Mouse (Mus musculus) forebrain, embryonic 10.5 days (tissue): ENCODE data around the gene Gm6401. TPM values are rescaled to one million over a fixed set of nuclear protein-coding genes. Genes with fewer than 3 reads are reported as not detected.
"Not testable (repeated sequence)": the region's sequence is repeated elsewhere in the genome, so short reads cannot be mapped to it uniquely, and the experiment has no call there.

Source experiments
- DNase-seq: peaks from one replicate; pipeline ENCODE4 v3.0.0-alpha.2; 2017; ENCODE audit warnings: low spot score; ENCODE audit errors: extremely low spot score
- H3K27ac ChIP-seq: fragments of 300-500 bp; sonication (generic); 2 replicates; pipeline ENCODE4 v1.5.1; 2016; ENCODE audit warnings: mild to moderate bottlenecking
- H3K27me3 ChIP-seq: fragments of 300-500 bp; sonication (generic); 2 replicates; pipeline ENCODE4 v1.6.1; 2016; ENCODE audit warnings: mild to moderate bottlenecking; ENCODE audit not compliant: poor library complexity, severe bottlenecking
- H3K36me3 ChIP-seq: fragments of 300-500 bp; sonication (generic); replicated peaks from 2 replicates; pipeline ENCODE4 v1.6.1; 2016; ENCODE audit warnings: mild to moderate bottlenecking, moderate library complexity
- H3K4me1 ChIP-seq: fragments of 300-500 bp; sonication (generic); 2 replicates; pipeline ENCODE4 v1.6.1; 2016
- H3K4me3 ChIP-seq: fragments of 300-500 bp; sonication (generic); 2 replicates; pipeline ENCODE4 v1.5.1; 2016; ENCODE audit warnings: mild to moderate bottlenecking, moderate library complexity
- H3K9me3 ChIP-seq: fragments of 300-500 bp; sonication (generic); 2 replicates; pipeline ENCODE4 v1.6.1; 2016; ENCODE audit warnings: mild to moderate bottlenecking, moderate library complexity
- WGBS: fragments of 180-500 bp; shearing (Covaris S2); methylation state at CpG from one replicate; pipeline ENCODE4 v1.1.7; 2016; 5-methylcytosine and 5-hydroxymethylcytosine counted together
- polyA plus RNA-seq: library from polyadenylated mRNA; unstranded; fragments of >200 nt; fragmentation: Nextera tagmentation; extraction: Ambion mirVana; gene quantifications from 2 replicates; pipeline ENCODE4 v1.2.1, GENCODE M21; 2016

The Gm6401 gene
- polyA plus RNA-seq = not detected in 2 replicates

DNA sequence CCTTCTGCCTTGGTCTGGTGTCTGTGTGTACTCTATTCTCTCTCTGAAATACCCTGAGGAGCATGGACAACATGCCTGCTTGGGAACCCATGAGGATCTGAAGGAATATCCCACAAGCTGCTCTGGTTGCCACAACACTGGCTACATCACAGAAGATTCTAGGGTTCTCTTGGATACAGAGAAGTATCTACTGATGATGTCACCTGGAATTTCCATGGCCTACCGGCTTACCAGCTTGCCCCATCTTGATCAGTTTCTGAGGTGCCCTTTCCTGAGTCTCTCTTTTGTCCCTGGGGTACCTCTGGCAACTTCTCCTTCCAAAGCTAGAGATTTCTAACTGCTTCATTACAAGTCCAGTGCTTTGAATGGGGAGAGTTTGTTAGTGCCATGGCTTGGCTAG, at the start of gene Gm6401:
Gene Gm6401 (minus strand): TSS at position 101 of the 400 bp plus-strand sequence.
- not testable (repeated sequence) for DNase-seq, H3K27ac ChIP-seq, H3K4me1 ChIP-seq, H3K36me3 ChIP-seq, H3K4me3 ChIP-seq, H3K27me3 ChIP-seq
- 81% methylated on average over 1 of the region's 1 CpGs for WGBS
- peaks cover 20% of the 10 kb centered on the region for H3K9me3 ChIP-seq

- 100% methylated on average over 1 of the region's 1 CpGs for WGBS
- H3K4me1 ChIP-seq, H3K27me3 ChIP-seq, H3K9me3 ChIP-seq, DNase-seq, H3K36me3 ChIP-seq, H3K27ac ChIP-seq, H3K4me3 ChIP-seq: not testable (repeated sequence)
Measured at GRCm38 (mm10) chr14:41983225-41983624, 15.5 kb upstream of the Gm6401 start, which contains the start of gene Gm3543. Gene Gm3543, minus strand, starts transcription at chr14:41983325.

DNA sequence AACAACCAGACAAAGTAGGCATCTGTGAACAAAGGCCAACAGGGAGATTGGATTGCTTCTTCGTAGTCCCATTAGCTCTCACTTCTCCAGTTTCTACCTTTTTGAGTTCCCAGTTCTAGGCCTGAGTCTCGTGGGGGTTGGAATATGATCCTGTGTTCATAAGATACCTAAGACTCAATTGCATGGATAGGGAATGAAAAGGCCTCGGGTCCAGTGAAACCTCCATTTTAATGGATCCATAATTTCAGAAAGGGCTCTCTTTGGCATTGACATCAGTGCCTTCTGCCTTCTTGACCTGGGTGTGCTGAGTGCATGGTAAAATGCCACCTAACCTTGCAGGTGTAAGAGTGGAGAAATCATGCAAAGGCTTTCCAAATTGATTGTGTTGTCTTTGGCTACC, 869 bp upstream of the Gm6401 start:
- 79% methylated on average over 3 of the region's 3 CpGs for WGBS
- H3K36me3 ChIP-seq, H3K27ac ChIP-seq, H3K4me1 ChIP-seq, H3K27me3 ChIP-seq, H3K4me3 ChIP-seq, DNase-seq: not testable (repeated sequence)
- H3K9me3 ChIP-seq = peaks cover 20% of the 10 kb centered on the region

GRCm38 (mm10) chr14:41964095-41964494, 3.6 kb downstream of the Gm6401 start:
- H3K4me3 ChIP-seq, DNase-seq, H3K27me3 ChIP-seq, H3K36me3 ChIP-seq, H3K4me1 ChIP-seq, H3K27ac ChIP-seq: not testable (repeated sequence)
- H3K9me3 ChIP-seq = peaks cover 20% of the 10 kb centered on the region
- WGBS = 76% methylated on average over 4 of the region's 4 CpGs

- not testable (repeated sequence) for H3K27ac ChIP-seq, DNase-seq, H3K9me3 ChIP-seq, H3K36me3 ChIP-seq, H3K27me3 ChIP-seq, H3K4me1 ChIP-seq, H3K4me3 ChIP-seq
- WGBS = 100% methylated on average over 1 of the region's 2 CpGs
Measured at GRCm38 (mm10) chr14:41943695-41944094, 24.0 kb downstream of the Gm6401 start, which contains the start of gene 1700024B05Rik. Gene 1700024B05Rik, plus strand, starts transcription at chr14:41943995.

- not testable (repeated sequence) for H3K4me1 ChIP-seq, H3K4me3 ChIP-seq, H3K27me3 ChIP-seq, H3K36me3 ChIP-seq, H3K9me3 ChIP-seq, H3K27ac ChIP-seq, DNase-seq
- WGBS = no CpG with 5 or more reads among the region's 1 CpGs
Measured at GRCm38 (mm10) chr14:41924649-41925048, 43.1 kb downstream of the Gm6401 start, which contains the start of gene 1700049E17Rik1. Gene 1700049E17Rik1, plus strand, starts transcription at chr14:41924949.

Other genes starting within 250 kb of the Gm6401 start
- not detected in 2 replicates for gene Gm7929, start 217.3 kb downstream of the Gm6401 start, polyA plus RNA-seq
- not detected in 2 replicates for gene Gm47189, start 195.5 kb downstream of the Gm6401 start, polyA plus RNA-seq
- not detected in 2 replicates for gene Gm7980, start 60.6 kb downstream of the Gm6401 start, polyA plus RNA-seq
- gene 1700049E17Rik1, start 43.0 kb downstream of the Gm6401 start, polyA plus RNA-seq = not detected in 2 replicates
- not detected in 2 replicates for gene 1700024B05Rik, start 23.9 kb downstream of the Gm6401 start, polyA plus RNA-seq
- gene Gm3543, start 15.4 kb upstream of the Gm6401 start, polyA plus RNA-seq = not detected in 2 replicates
- not detected in 2 replicates for gene Gm7951, start 149.4 kb upstream of the Gm6401 start, polyA plus RNA-seq
- not detected in 2 replicates for gene Gm17027, start 194.7 kb upstream of the Gm6401 start, polyA plus RNA-seq
- gene Gm3573, start 222.9 kb upstream of the Gm6401 start, polyA plus RNA-seq = not detected in 2 replicates